Mouse (Mus musculus): ENCODE measurements around the gene Ergic1. TPM values are rescaled to one million over a fixed set of nuclear protein-coding genes. Genes with fewer than 3 reads are reported as not detected.
A peak's percentile ranks its signal among the peaks of the same experiment; 100 is the strongest.

Ergic1 gene
- polyA plus RNA-seq, 1 experiment, result 80.2 TPM

DNA sequence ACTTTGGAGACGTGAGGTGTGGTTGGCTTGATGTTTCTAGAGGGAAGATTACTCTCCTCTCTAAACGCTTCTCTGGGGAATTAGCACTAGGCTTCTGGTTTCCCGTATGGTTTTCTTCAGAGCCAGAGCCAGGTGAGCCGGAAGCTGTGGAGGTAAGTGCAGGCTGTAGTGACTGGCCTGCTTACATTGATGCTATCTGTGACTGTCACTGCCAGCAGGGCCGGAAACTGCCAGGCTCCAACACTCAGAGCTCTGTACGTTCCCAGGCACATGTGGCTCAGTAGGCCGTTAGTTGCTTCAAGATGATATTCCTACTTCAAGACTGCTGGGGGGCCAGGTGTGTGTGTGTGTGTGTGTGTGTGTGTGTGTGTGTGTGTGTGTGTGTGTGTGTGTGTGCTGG lies 32.9 kb downstream of the Ergic1 start:
- 84% methylated on average over 7 of the region's 7 CpGs for WGBS
- no peak for DNase-seq
- Histone ChIP-seq H3K27ac (ENCODE audit: control insufficient read depth, insufficient read depth, low read length) (peak overlapping the region; percentile 68), H3K4me3 (ENCODE audit: control insufficient read depth, insufficient read depth, low read length) (no peak overlapping the region), H3K4me1 (replicated peaks; ENCODE audit: control insufficient read depth, insufficient read depth, low read length) (peaks cover 55% of the 10 kb centered on the region), H3K36me3 (ENCODE audit: control insufficient read depth, insufficient read depth, low read length) (no peaks in the 10 kb centered on the region), H3K27me3 (ENCODE audit: control insufficient read depth, insufficient read depth, low read length) (no peaks in the 10 kb centered on the region)
- TF ChIP-seq CTCF (IDR thresholded peaks at IDR 0.05; ENCODE audit: borderline replicate concordance, control insufficient read depth, extremely low read depth, insufficient read depth, low read length, poor library complexity) (no peak), POLR2A (IDR thresholded peaks at IDR 0.05; ENCODE audit: control insufficient read depth, extremely low read depth, insufficient read depth, low read length, poor library complexity) (no peak)

DNA sequence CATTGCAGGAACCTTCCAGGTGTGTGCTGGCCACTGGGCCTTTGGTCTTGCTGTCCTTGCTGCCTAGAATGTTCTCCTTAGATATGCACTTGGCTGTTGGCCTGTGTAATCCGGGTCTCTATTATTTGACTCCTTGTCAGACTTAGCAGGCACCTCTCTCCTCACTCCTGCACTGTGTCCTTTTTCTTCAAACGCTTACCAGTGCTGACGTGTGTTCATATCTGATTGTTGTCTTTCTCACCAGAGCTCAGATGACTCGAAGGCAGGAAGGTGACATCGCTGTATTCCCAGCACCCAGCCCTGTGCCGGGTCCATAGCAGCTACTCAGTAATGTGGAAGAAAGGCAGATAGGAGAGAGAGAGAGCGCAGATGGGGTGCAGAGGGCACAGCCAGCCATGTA lies 33.7 kb downstream of the Ergic1 start:
- peak overlapping the region; percentile 68 for H3K27ac ChIP-seq (ENCODE audit: control insufficient read depth, insufficient read depth, low read length)
- no peak for DNase-seq
- 79% methylated on average over 7 of the region's 7 CpGs for WGBS
- H3K4me1 ChIP-seq (replicated peaks; ENCODE audit: control insufficient read depth, insufficient read depth, low read length), result peaks cover 60% of the 10 kb centered on the region
- no peaks in the 10 kb centered on the region for H3K36me3 ChIP-seq (ENCODE audit: control insufficient read depth, insufficient read depth, low read length)
- no peaks in the 10 kb centered on the region for H3K27me3 ChIP-seq (ENCODE audit: control insufficient read depth, insufficient read depth, low read length)
- no peak for TF ChIP-seq POLR2A (IDR thresholded peaks at IDR 0.05; ENCODE audit: control insufficient read depth, extremely low read depth, insufficient read depth, low read length, poor library complexity)
- no peak for TF ChIP-seq CTCF (IDR thresholded peaks at IDR 0.05; ENCODE audit: borderline replicate concordance, control insufficient read depth, extremely low read depth, insufficient read depth, low read length, poor library complexity)
- H3K4me3 ChIP-seq (ENCODE audit: control insufficient read depth, insufficient read depth, low read length), result no peak overlapping the region

DNA sequence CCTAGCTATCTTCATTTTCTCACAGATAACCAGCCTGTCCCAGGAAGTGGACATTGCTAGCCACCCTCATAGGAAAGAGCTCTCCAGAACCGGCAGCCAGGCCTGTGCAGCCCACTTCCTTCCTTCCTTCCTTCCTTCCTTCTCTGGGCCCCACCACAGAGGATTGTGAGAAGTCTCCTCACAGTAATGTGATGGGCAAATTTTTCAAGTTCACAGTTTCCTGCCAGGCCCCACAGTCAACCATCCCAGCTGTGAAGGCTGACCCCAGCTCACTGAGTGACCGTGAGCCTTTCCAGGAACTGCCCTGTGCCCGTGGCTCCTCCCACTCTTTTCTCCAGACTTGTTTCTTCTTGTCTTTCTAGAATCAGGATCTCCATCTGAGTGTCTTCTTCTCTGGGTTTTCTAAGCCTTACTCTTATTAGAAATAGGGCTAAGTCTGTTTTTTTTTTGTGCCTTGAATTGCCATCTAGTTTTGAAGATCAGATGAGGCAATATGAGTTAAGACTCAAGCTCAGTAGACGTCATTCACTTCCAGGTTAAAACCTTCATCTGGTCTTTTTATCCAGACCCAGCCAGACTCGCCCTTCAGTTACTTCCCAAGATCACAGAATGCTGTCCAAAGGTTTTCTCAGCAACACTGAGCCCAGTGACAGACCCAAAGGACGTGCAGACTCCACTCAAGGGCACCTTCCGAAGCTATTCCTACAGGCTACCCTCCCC lies 34.3 kb downstream of the Ergic1 start:
- H3K4me1 ChIP-seq (replicated peaks; ENCODE audit: control insufficient read depth, insufficient read depth, low read length), result peaks cover 60% of the 10 kb centered on the region
- H3K4me3 ChIP-seq (ENCODE audit: control insufficient read depth, insufficient read depth, low read length), result no peak overlapping the region
- H3K27me3 ChIP-seq (ENCODE audit: control insufficient read depth, insufficient read depth, low read length), result no peaks in the 10 kb centered on the region
- H3K27ac ChIP-seq (ENCODE audit: control insufficient read depth, insufficient read depth, low read length), result peak overlapping the region; percentile 68
- WGBS, result 50% methylated on average over 7 of the region's 7 CpGs
- TF ChIP-seq POLR2A (IDR thresholded peaks at IDR 0.05; ENCODE audit: control insufficient read depth, extremely low read depth, insufficient read depth, low read length, poor library complexity) (no peak), CTCF (IDR thresholded peaks at IDR 0.05; ENCODE audit: borderline replicate concordance, control insufficient read depth, extremely low read depth, insufficient read depth, low read length, poor library complexity) (no peak)
- H3K36me3 ChIP-seq (ENCODE audit: control insufficient read depth, insufficient read depth, low read length), result no peaks in the 10 kb centered on the region
- DNase-seq, result no peak

DNA sequence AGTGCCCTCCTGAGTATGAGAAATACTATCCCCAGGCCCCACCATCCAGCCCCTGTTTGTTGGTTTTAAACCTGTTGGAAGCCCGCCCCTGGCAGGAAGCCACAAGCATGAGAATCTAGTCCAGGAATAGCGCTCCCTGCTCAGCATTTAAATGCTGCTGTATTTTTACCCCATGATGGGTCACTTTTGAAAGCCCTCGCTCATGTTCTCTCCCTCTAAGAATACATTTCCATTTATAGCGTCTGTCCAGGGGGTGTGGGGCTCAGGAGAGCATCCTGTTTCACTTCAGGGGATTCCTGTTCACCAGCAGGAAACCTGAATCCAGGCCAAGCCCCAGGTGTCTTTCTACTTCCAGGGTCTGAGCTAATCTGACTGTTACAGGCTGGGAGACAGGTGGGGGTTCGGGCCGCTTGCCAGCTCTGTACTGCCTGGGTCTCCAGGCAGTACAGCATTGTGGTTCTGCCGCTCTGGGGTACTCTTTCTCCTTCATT lies 34.9 kb downstream of the Ergic1 start:
- Histone ChIP-seq H3K4me3 (ENCODE audit: control insufficient read depth, insufficient read depth, low read length) (no peak overlapping the region), H3K27ac (ENCODE audit: control insufficient read depth, insufficient read depth, low read length) (peak overlapping the region; percentile 45), H3K4me1 (replicated peaks; ENCODE audit: control insufficient read depth, insufficient read depth, low read length) (peaks cover 63% of the 10 kb centered on the region), H3K27me3 (ENCODE audit: control insufficient read depth, insufficient read depth, low read length) (no peaks in the 10 kb centered on the region), H3K36me3 (ENCODE audit: control insufficient read depth, insufficient read depth, low read length) (no peaks in the 10 kb centered on the region)
- DNase-seq, result no peak
- 44% methylated on average over 7 of the region's 7 CpGs for WGBS
- TF ChIP-seq POLR2A (IDR thresholded peaks at IDR 0.05; ENCODE audit: control insufficient read depth, extremely low read depth, insufficient read depth, low read length, poor library complexity), result no peak
- no peak for TF ChIP-seq CTCF (IDR thresholded peaks at IDR 0.05; ENCODE audit: borderline replicate concordance, control insufficient read depth, extremely low read depth, insufficient read depth, low read length, poor library complexity)

DNA sequence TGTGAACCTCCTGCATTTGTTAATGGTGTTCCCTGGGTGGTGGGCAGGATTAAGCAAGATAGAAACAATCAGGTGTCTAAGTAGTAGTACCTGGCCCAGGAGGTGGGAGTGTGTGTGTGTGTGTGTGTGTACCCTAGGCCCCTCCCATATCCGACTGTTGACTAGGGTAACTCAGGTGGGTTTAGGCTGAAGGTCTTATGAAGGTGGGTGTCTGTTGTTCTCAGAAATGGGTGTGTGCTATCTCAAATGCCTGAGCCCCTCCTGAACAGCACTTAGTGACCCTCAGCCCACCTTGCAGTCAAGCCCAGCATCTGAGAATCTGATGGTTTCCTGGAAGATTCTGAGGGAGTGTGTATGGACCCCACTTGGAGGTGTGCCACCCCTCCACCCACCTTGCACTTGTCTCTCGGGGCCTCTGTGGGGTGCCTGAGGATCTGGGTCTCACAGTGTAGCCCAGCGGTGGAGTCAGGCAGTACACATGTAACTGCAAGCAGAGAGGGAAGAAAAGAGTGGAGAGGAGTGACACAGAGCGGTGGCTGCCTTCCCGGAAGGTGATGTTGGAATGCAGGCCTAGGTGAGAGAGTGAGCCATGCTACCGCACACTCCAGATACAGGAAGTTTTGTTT lies 35.7 kb downstream of the Ergic1 start:
- H3K4me3 ChIP-seq (ENCODE audit: control insufficient read depth, insufficient read depth, low read length), result no peak overlapping the region
- H3K36me3 ChIP-seq (ENCODE audit: control insufficient read depth, insufficient read depth, low read length), result no peaks in the 10 kb centered on the region
- no peak for TF ChIP-seq CTCF (IDR thresholded peaks at IDR 0.05; ENCODE audit: borderline replicate concordance, control insufficient read depth, extremely low read depth, insufficient read depth, low read length, poor library complexity)
- TF ChIP-seq POLR2A (IDR thresholded peaks at IDR 0.05; ENCODE audit: control insufficient read depth, extremely low read depth, insufficient read depth, low read length, poor library complexity), result no peak
- no peak for DNase-seq
- WGBS, result 84% methylated on average over 6 of the region's 6 CpGs
- H3K4me1 ChIP-seq (replicated peaks; ENCODE audit: control insufficient read depth, insufficient read depth, low read length), result peaks cover 68% of the 10 kb centered on the region
- H3K27me3 ChIP-seq (ENCODE audit: control insufficient read depth, insufficient read depth, low read length), result no peaks in the 10 kb centered on the region
- peak overlapping the region; percentile 45; the same call in 1 of the 2 replicates for H3K27ac ChIP-seq (ENCODE audit: control insufficient read depth, insufficient read depth, low read length)

DNA sequence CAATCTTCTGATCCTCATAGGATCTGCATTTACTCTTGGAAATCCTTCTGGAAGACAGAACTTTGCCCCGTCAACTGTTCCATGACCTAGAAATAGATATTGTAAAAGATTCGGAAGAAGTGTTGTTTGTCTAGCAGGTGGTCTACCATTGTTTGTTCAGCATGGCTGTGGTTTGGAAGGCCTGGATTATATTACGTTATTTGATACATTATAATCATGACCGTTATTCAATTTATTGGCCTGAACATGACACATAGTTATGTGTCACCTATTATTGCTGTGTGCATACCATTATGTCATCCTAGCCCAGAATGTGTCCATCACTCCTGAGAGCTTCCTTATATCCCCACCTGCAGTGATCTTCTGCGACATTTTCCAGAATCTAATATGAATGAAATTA lies 37.6 kb downstream of the Ergic1 start:
- Histone ChIP-seq H3K27me3 (ENCODE audit: control insufficient read depth, insufficient read depth, low read length) (no peaks in the 10 kb centered on the region), H3K4me3 (ENCODE audit: control insufficient read depth, insufficient read depth, low read length) (no peak overlapping the region), H3K4me1 (replicated peaks; ENCODE audit: control insufficient read depth, insufficient read depth, low read length) (peaks cover 54% of the 10 kb centered on the region), H3K27ac (ENCODE audit: control insufficient read depth, insufficient read depth, low read length) (no peak overlapping the region), H3K36me3 (ENCODE audit: control insufficient read depth, insufficient read depth, low read length) (no peaks in the 10 kb centered on the region)
- TF ChIP-seq CTCF (IDR thresholded peaks at IDR 0.05; ENCODE audit: borderline replicate concordance, control insufficient read depth, extremely low read depth, insufficient read depth, low read length, poor library complexity) (no peak), POLR2A (IDR thresholded peaks at IDR 0.05; ENCODE audit: control insufficient read depth, extremely low read depth, insufficient read depth, low read length, poor library complexity) (no peak)
- DNase-seq, result no peak
- WGBS, result 94% methylated on average over 5 of the region's 5 CpGs

All from thymus, adult 2 months (tissue).